Mouse (Mus musculus) myocyte (in vitro differentiated cells): Measurements from ENCODE around the gene Otud3.

Experiments used
- CEBPB ChIP-seq: IDR thresholded peaks from 2 replicates; pipeline ENCODE4 v1.6.1; 2011; ENCODE audit warnings: mild to moderate bottlenecking, moderate library complexity; ENCODE audit not compliant: poor library complexity, insufficient read depth, severe bottlenecking
- E2F4 ChIP-seq: IDR thresholded peaks from one replicate; pipeline ENCODE4 v1.6.1; 2011; ENCODE audit warnings: mild to moderate bottlenecking, control low read depth, moderate library complexity; ENCODE audit not compliant: insufficient read depth
- MAX ChIP-seq: IDR thresholded peaks from one replicate; pipeline ENCODE4 v1.6.1; 2011; ENCODE audit warnings: low read depth, mild to moderate bottlenecking, control low read depth
- MYOD1 ChIP-seq, 3 experiments: IDR thresholded peaks; one replicate each; pipeline ENCODE4 v1.6.1; 2011; ENCODE audit warnings: control low read depth in 2 of 3, low read depth in 2 of 3, mild to moderate bottlenecking in 2 of 3, moderate library complexity in 1 of 3; ENCODE audit not compliant: insufficient read length in 2 of 3, control insufficient read depth in 1 of 3
- MYOG ChIP-seq, 3 experiments: IDR thresholded peaks; one replicate each; pipeline ENCODE4 v1.6.1; 2011; ENCODE audit warnings: control low read depth in 2 of 3, low read depth in 2 of 3, mild to moderate bottlenecking in 2 of 3; ENCODE audit not compliant: insufficient read length in 2 of 3, control insufficient read depth in 1 of 3, insufficient read depth in 1 of 3
- POLR2A ChIP-seq: IDR thresholded peaks from one replicate; pipeline ENCODE4 v1.6.1; 2011; ENCODE audit warnings: low read depth, mild to moderate bottlenecking, control low read depth, moderate library complexity; ENCODE audit not compliant: insufficient read length
- POLR2AphosphoS2 ChIP-seq: IDR thresholded peaks from one replicate; pipeline ENCODE4 v1.6.1; 2011; ENCODE audit warnings: low read depth, control low read depth; ENCODE audit not compliant: insufficient read length
- REST ChIP-seq: IDR thresholded peaks from one replicate; pipeline ENCODE4 v1.6.1; 2011; ENCODE audit warnings: mild to moderate bottlenecking, control low read depth, moderate library complexity; ENCODE audit not compliant: insufficient read depth, insufficient read length
- SRF ChIP-seq: IDR thresholded peaks from one replicate; pipeline ENCODE4 v1.6.1; 2011; ENCODE audit warnings: low read depth; ENCODE audit not compliant: control insufficient read depth, insufficient read length
- TCF12 ChIP-seq: IDR thresholded peaks from one replicate; pipeline ENCODE4 v1.6.1; 2011; ENCODE audit warnings: mild to moderate bottlenecking, control low read depth; ENCODE audit not compliant: poor library complexity, insufficient read depth, severe bottlenecking
- TCF3 ChIP-seq: IDR thresholded peaks from one replicate; pipeline ENCODE4 v1.6.1; 2011; ENCODE audit warnings: low read depth, control low read depth; ENCODE audit not compliant: insufficient read length
- USF1 ChIP-seq: IDR thresholded peaks from one replicate; pipeline ENCODE4 v1.6.1; 2011; ENCODE audit warnings: low read depth, mild to moderate bottlenecking, control low read depth, moderate library complexity

- TF ChIP-seq USF1 (no peak), POLR2A (no peak), MYOG (IDR thresholded peaks at IDR 0.05; ENCODE audit: control insufficient read depth in 1 of 3, insufficient read depth in 1 of 3, insufficient read length in 2 of 3, low read depth in 2 of 3) (no peak), MYOD1 (IDR thresholded peaks at IDR 0.05; ENCODE audit: control insufficient read depth in 1 of 3, insufficient read length in 2 of 3, low read depth in 2 of 3) (no peak), E2F4 (no peak), POLR2AphosphoS2 (no peak), SRF (no peak), MAX (no peak), TCF3 (no peak), TCF12 (no peak), REST (no peak), CEBPB (no peak)
Observed at GRCm38 (mm10) chr4:138852961-138853360, 60.8 kb downstream of the Otud3 start.
